Mouse (Mus musculus): ENCODE measurements around the gene Ggact. TPM values are rescaled to one million over a fixed set of nuclear protein-coding genes. Genes with fewer than 3 reads are reported as not detected.

The Ggact gene
- polyA plus RNA-seq, 1 experiment from 2014 or later: 14.2 TPM

DNA sequence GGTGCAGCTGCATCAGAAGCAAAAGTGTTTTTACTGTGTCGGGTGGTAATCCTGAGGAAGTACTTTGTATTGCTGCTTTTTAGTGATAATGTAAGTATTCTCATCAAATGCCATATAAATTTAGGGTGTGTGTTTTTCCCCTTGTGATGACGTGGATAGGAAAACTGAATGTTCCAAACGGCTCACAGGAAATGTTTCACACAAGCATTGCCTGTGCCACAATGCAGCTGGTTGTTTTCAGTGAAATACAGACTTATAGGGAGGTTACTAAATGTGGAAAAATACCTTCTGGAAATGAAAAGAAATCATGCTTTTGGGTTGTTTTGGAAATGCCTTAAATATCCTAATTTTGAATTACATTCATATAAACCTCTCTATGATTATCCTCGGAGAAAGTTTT lies 128.9 kb downstream of the Ggact start:
- no peaks in the 10 kb centered on the region for H3K36me3 ChIP-seq (ENCODE audit: control insufficient read depth, insufficient read depth, low read length)
- H3K9ac ChIP-seq (ENCODE audit: low read depth, low read length): no peak overlapping the region
- H3K27me3 ChIP-seq (ENCODE audit: control insufficient read depth, insufficient read depth, low read length): no peaks in the 10 kb centered on the region
- H3K4me3 ChIP-seq (ENCODE audit: low read length): no peak overlapping the region
- no peaks in the 10 kb centered on the region for H3K9me3 ChIP-seq (ENCODE audit: control insufficient read depth, low read length)
- H3K27ac ChIP-seq (ENCODE audit: low read depth, low read length): no peak overlapping the region
- H3K4me1 ChIP-seq (ENCODE audit: control insufficient read depth, insufficient read depth, low read length): no peaks in the 10 kb centered on the region
- no peak for ATAC-seq (ENCODE audit: low FRiP score, low TSS enrichment)
- 72% methylated on average over 4 of the region's 4 CpGs for WGBS
- no peak overlapping the region for H3K4me2 ChIP-seq (replicated peaks; ENCODE audit: low read depth, low read length)

DNA sequence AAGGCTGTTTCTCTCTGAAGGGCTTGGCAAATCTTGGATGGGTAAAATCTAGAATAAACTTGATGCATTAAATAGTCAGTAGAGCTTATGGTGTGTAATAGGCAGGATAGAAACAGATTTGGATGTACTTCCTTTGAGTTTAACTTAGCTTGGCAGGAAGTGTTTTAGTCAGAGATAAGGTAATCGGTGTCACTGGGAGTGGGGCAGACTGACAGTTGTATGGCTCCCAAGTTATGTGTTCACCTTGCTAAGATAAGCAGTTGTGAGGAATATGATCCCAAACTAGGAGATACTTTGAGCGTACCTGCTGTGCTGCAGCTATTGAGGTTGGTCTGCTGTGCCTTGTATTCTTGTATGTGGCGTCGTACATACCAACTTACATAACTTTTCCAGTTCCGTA lies 147.1 kb downstream of the Ggact start:
- Histone ChIP-seq H3K27ac (ENCODE audit: low read depth, low read length) (no peak overlapping the region), H3K36me3 (ENCODE audit: control insufficient read depth, insufficient read depth, low read length) (no peaks in the 10 kb centered on the region), H3K4me2 (replicated peaks; ENCODE audit: low read depth, low read length) (no peak overlapping the region), H3K27me3 (ENCODE audit: control insufficient read depth, insufficient read depth, low read length) (no peaks in the 10 kb centered on the region), H3K9me3 (ENCODE audit: control insufficient read depth, low read length) (no peaks in the 10 kb centered on the region), H3K9ac (ENCODE audit: low read depth, low read length) (no peak overlapping the region), H3K4me1 (ENCODE audit: control insufficient read depth, insufficient read depth, low read length) (no peaks in the 10 kb centered on the region), H3K4me3 (ENCODE audit: low read length) (no peak overlapping the region)
- ATAC-seq (ENCODE audit: low FRiP score, low TSS enrichment): no peak
- WGBS: 94% methylated on average over 5 of the region's 5 CpGs

Other genes starting within 250 kb of the Ggact start
- gene Tmtc4, start 70.3 kb upstream of the Ggact start, polyA plus RNA-seq (2014; fragmentation: Nextera tagmentation; extraction: Ambion mirVana): 37.6 and 50.7 TPM in 2 replicates

Measured in kidney, embryonic 14.5 days (tissue).